Mouse (Mus musculus) intestine, embryonic 15.5 days (tissue): ENCODE measurements around the gene Tas2r144. TPM values are rescaled to one million over a fixed set of nuclear protein-coding genes. Genes with fewer than 3 reads are reported as not detected.

ENCODE experiments used
- ATAC-seq: fragments of 200-750 bp; cut with Nextera tagmentation; 2 replicates; pipeline ENCODE4 v1.8.0; 2017; ENCODE audit warnings: moderate TSS enrichment, moderate library complexity
- H3K27ac ChIP-seq: fragments of 300-500 bp; sonication (generic); 2 replicates; pipeline ENCODE4 v1.5.1; 2015; ENCODE audit warnings: mild to moderate bottlenecking, inconsistent platforms
- H3K27me3 ChIP-seq: fragments of 300-500 bp; sonication (generic); replicated peaks from 2 replicates; pipeline ENCODE4 v1.6.1; 2015; ENCODE audit warnings: inconsistent platforms
- H3K36me3 ChIP-seq: fragments of 300-500 bp; sonication (generic); 2 replicates; pipeline ENCODE4 v1.6.1; 2015; ENCODE audit warnings: inconsistent platforms
- H3K4me1 ChIP-seq: fragments of 300-500 bp; sonication (generic); replicated peaks from 2 replicates; pipeline ENCODE4 v1.6.1; 2015; ENCODE audit warnings: inconsistent platforms
- H3K4me2 ChIP-seq: fragments of 300-500 bp; sonication (generic); replicated peaks from 2 replicates; pipeline ENCODE4 v1.6.1; 2015; ENCODE audit warnings: mild to moderate bottlenecking, inconsistent platforms
- H3K4me3 ChIP-seq: fragments of 300-500 bp; sonication (generic); replicated peaks from 2 replicates; pipeline ENCODE4 v1.5.1; 2015; ENCODE audit warnings: inconsistent platforms
- H3K9ac ChIP-seq: fragments of 300-500 bp; sonication (generic); 2 replicates; pipeline ENCODE4 v1.6.1; 2015; ENCODE audit warnings: inconsistent platforms
- H3K9me3 ChIP-seq: fragments of 300-500 bp; sonication (generic); 2 replicates; pipeline ENCODE4 v1.6.1; 2016; ENCODE audit warnings: inconsistent platforms
- WGBS: fragments of 180-500 bp; shearing (Covaris S2); methylation state at CpG from one replicate; pipeline ENCODE4 v1.1.7; 2015; 5-methylcytosine and 5-hydroxymethylcytosine counted together
- polyA plus RNA-seq: library from polyadenylated mRNA; unstranded; fragments of >200 nt; fragmentation: Nextera tagmentation; extraction: Ambion mirVana; gene quantifications from 2 replicates; pipeline ENCODE4 v1.2.1, GENCODE M21; 2015

Gene Tas2r144
- polyA plus RNA-seq, result not detected in 2 replicates

GRCm38 (mm10) chr6:42215028-42215427, at the start of gene Tas2r144:
Gene Tas2r144 (plus strand): TSS chr6:42215328.
- Histone ChIP-seq H3K36me3 (no peaks in the 10 kb centered on the region), H3K27me3 (no peaks in the 10 kb centered on the region), H3K9me3 (no peaks in the 10 kb centered on the region), H3K4me3 (no peak within 1 kb of the TSS), H3K27ac (no peak within 1 kb of the TSS), H3K9ac (no peak within 1 kb of the TSS), H3K4me2 (no peak within 1 kb of the TSS), H3K4me1 (no peaks in the 10 kb centered on the region)
- ATAC-seq, result no peak
- 78% methylated on average over 2 of the region's 2 CpGs for WGBS

- no peak overlapping the region for H3K4me2 ChIP-seq
- 64% methylated on average over 1 of the region's 1 CpGs for WGBS
- no peak overlapping the region for H3K4me3 ChIP-seq
- ATAC-seq, result no peak
- no peaks in the 10 kb centered on the region for H3K4me1 ChIP-seq
- H3K27ac ChIP-seq, result no peak overlapping the region
- H3K27me3 ChIP-seq, result no peaks in the 10 kb centered on the region
- H3K9me3 ChIP-seq, result no peaks in the 10 kb centered on the region; the same call in 1 of the 2 replicates
- no peak overlapping the region for H3K9ac ChIP-seq
- no peaks in the 10 kb centered on the region for H3K36me3 ChIP-seq
Observed at GRCm38 (mm10) chr6:42182462-42182861, 32.7 kb upstream of the Tas2r144 start.

DNA sequence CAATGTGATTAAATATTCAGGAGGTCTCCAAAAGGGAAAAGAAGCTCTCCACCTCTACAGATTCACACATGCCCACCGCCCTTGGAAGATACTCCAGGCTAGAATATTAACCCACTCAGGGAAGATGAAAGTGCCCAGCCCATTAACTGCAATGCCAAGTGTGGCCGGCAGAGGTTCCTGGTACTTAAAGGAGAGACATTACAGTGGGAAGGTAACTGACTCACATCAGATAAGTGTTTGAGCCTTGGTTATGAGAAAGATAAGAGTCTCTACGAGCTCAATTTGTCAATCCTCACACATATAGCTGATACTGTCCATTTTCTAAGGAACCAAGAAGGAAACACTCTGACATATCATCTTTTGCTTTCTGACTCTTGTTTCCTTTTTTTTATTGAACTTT, 28.9 kb upstream of the Tas2r144 start:
- no peak overlapping the region for H3K4me2 ChIP-seq
- H3K36me3 ChIP-seq, result no peaks in the 10 kb centered on the region
- no peak overlapping the region for H3K27ac ChIP-seq
- H3K4me3 ChIP-seq, result no peak overlapping the region
- WGBS, result 53% methylated on average over 3 of the region's 3 CpGs
- no peaks in the 10 kb centered on the region for H3K27me3 ChIP-seq
- no peak for ATAC-seq
- H3K4me1 ChIP-seq, result no peaks in the 10 kb centered on the region
- H3K9ac ChIP-seq, result no peak overlapping the region
- H3K9me3 ChIP-seq, result no peaks in the 10 kb centered on the region; the same call in 1 of the 2 replicates

- no peaks in the 10 kb centered on the region for H3K9me3 ChIP-seq
- no peak overlapping the region for H3K27ac ChIP-seq
- no peak overlapping the region for H3K9ac ChIP-seq
- 28% methylated on average over 3 of the region's 3 CpGs for WGBS
- ATAC-seq, result no peak
- H3K27me3 ChIP-seq, result no peaks in the 10 kb centered on the region
- H3K4me2 ChIP-seq, result no peak overlapping the region
- H3K36me3 ChIP-seq, result no peaks in the 10 kb centered on the region
- H3K4me1 ChIP-seq, result no peaks in the 10 kb centered on the region
- no peak overlapping the region for H3K4me3 ChIP-seq
Observed at GRCm38 (mm10) chr6:42197710-42198109, 17.4 kb upstream of the Tas2r144 start.

DNA sequence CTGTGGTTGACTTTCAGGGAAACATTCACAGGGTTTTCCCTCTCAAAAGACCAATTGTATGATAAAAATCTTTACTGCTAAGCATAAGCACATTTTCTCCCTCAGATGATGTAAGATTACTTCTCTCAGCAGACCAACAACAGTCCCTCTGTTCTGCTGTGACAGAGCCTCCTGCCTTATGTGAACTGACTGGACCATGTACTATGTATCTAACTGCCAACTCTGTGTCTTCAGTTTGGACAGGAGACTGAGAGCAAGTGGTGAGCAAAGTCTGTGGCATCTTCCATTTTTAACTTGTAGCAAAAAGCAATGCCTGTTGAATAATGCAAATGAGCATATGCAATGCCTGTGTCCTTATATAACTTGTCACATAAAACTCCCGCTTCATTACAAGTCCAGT, 15.6 kb upstream of the Tas2r144 start:
- no peaks in the 10 kb centered on the region for H3K4me1 ChIP-seq
- H3K4me2 ChIP-seq, result no peak overlapping the region
- WGBS, result 75% methylated on average over 1 of the region's 1 CpGs
- no peak overlapping the region for H3K4me3 ChIP-seq
- no peak for ATAC-seq
- H3K36me3 ChIP-seq, result no peaks in the 10 kb centered on the region
- no peak overlapping the region for H3K27ac ChIP-seq
- H3K27me3 ChIP-seq, result no peaks in the 10 kb centered on the region
- H3K9me3 ChIP-seq, result no peaks in the 10 kb centered on the region
- H3K9ac ChIP-seq, result no peak overlapping the region

DNA sequence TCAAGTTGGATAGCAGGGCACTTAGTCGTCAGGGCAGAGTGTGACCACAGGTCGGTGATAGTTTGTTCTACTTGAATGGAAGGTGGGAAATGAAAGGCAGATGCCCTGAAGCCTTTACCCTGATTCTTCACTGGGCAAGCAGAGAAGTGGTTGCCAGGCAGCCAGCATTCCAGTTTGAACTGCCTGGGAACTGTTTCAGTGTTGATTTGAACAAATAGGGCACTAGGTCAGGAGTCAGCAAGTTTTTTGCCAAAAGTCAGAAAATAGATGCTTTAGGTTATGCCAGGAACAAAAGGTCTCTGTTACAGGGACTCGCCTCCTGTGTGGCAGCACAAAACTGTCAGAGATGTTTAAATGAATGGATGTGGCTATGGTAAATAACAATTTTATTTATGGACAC, 7.2 kb downstream of the Tas2r144 start:
- no peaks in the 10 kb centered on the region for H3K4me1 ChIP-seq
- WGBS, result 68% methylated on average over 3 of the region's 3 CpGs
- no peak overlapping the region for H3K4me2 ChIP-seq
- H3K9me3 ChIP-seq, result no peaks in the 10 kb centered on the region
- H3K27ac ChIP-seq, result no peak overlapping the region
- ATAC-seq, result no peak
- no peak overlapping the region for H3K4me3 ChIP-seq
- no peaks in the 10 kb centered on the region for H3K27me3 ChIP-seq
- H3K36me3 ChIP-seq, result no peaks in the 10 kb centered on the region
- H3K9ac ChIP-seq, result no peak overlapping the region

DNA sequence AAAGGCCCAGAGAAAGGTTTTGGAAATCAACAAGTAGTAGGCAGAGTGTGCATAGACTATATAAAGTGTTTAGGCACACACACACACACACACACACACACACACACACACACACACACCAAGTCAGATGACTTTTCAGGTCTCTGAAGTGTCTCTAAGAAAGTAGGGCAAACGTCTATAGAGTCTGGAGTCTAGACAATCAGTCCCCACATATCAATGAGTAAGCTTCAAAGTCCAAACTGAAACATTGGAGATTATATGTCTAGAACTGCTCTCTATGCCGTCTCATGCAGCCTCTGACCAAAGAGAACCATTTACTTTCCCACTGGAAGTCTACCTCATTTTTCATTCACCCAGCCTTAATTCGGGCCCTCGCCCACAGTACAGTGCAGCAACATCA, 9.9 kb downstream of the Tas2r144 start:
- Histone ChIP-seq H3K9me3 (no peaks in the 10 kb centered on the region), H3K9ac (no peak overlapping the region), H3K27me3 (no peaks in the 10 kb centered on the region), H3K27ac (no peak overlapping the region), H3K4me3 (no peak overlapping the region), H3K4me2 (no peak overlapping the region), H3K4me1 (no peaks in the 10 kb centered on the region), H3K36me3 (no peaks in the 10 kb centered on the region)
- ATAC-seq, result peak; percentile 49
- 69% methylated on average over 4 of the region's 4 CpGs for WGBS

GRCm38 (mm10) chr6:42227240-42228101, 12.3 kb downstream of the Tas2r144 start:
- H3K4me2 ChIP-seq, result no peak overlapping the region
- no peaks in the 10 kb centered on the region for H3K4me1 ChIP-seq
- no peaks in the 10 kb centered on the region for H3K27me3 ChIP-seq
- no peak overlapping the region for H3K27ac ChIP-seq
- no peak overlapping the region for H3K4me3 ChIP-seq
- peak; percentile 78 for ATAC-seq
- no peaks in the 10 kb centered on the region for H3K9me3 ChIP-seq
- 25% methylated on average over 17 of the region's 17 CpGs for WGBS
- no peak overlapping the region for H3K9ac ChIP-seq
- H3K36me3 ChIP-seq, result no peaks in the 10 kb centered on the region

- Histone ChIP-seq H3K9me3 (no peaks in the 10 kb centered on the region), H3K27me3 (no peaks in the 10 kb centered on the region), H3K27ac (no peak overlapping the region), H3K4me2 (no peak overlapping the region), H3K36me3 (no peaks in the 10 kb centered on the region), H3K9ac (no peak overlapping the region), H3K4me3 (no peak overlapping the region), H3K4me1 (no peaks in the 10 kb centered on the region)
- ATAC-seq, result peak; percentile 86
- 51% methylated on average over 4 of the region's 4 CpGs for WGBS
Observed at GRCm38 (mm10) chr6:42229610-42230009, 14.5 kb downstream of the Tas2r144 start.

- no peaks in the 10 kb centered on the region for H3K36me3 ChIP-seq
- no peak overlapping the region for H3K4me3 ChIP-seq
- no peak overlapping the region for H3K27ac ChIP-seq
- no peak overlapping the region for H3K9ac ChIP-seq
- 87% methylated on average over 3 of the region's 3 CpGs for WGBS
- no peaks in the 10 kb centered on the region for H3K27me3 ChIP-seq
- no peaks in the 10 kb centered on the region for H3K9me3 ChIP-seq
- no peaks in the 10 kb centered on the region for H3K4me1 ChIP-seq
- H3K4me2 ChIP-seq, result no peak overlapping the region
- no peak for ATAC-seq
Observed at GRCm38 (mm10) chr6:42231191-42231590, 16.1 kb downstream of the Tas2r144 start.

GRCm38 (mm10) chr6:42237276-42237805, 22.2 kb downstream of the Tas2r144 start:
- WGBS, result 48% methylated on average over 6 of the region's 6 CpGs
- no peak for ATAC-seq
- Histone ChIP-seq H3K36me3 (no peaks in the 10 kb centered on the region), H3K27ac (no peak overlapping the region), H3K9ac (no peak overlapping the region), H3K4me2 (no peak overlapping the region), H3K4me1 (no peaks in the 10 kb centered on the region), H3K9me3 (no peaks in the 10 kb centered on the region), H3K4me3 (no peak overlapping the region), H3K27me3 (no peaks in the 10 kb centered on the region)

DNA sequence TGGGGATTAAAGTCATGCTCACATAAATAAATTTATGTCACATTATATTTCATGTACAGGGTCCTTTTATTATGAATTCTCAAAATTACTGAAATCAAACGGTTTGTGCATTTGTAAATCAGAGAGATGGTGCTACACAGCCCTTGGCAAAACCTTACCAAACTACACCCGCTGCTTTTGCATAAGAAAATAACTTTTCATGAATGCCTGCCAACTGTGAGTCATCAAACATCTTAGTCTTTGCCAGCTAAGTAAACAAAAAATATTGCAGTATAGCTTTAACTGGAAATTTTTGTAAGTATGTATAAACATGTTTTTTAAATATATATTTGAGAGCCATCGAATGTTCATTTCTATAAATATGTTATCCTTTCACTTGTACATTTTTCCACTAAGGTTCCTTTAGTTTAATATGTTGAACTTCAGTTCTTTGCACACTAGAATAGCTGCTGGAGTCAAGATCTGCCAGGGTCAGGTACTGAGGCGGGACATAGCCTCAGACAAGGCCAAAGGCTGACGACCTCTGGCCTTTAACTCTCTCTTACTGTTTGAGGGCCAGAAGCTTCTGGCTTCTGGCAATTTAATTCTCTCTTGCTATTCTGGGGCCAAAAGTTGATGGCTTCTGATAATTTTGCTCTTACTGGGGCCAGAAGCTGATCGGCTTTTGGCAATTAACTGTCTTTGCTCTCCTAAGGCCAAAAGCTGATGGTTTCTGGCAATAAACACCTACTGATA, 26.4 kb downstream of the Tas2r144 start:
- Histone ChIP-seq H3K36me3 (no peaks in the 10 kb centered on the region), H3K27ac (no peak overlapping the region), H3K9me3 (no peaks in the 10 kb centered on the region), H3K4me3 (no peak overlapping the region), H3K4me2 (no peak overlapping the region), H3K27me3 (no peaks in the 10 kb centered on the region), H3K4me1 (peaks cover 6% of the 10 kb centered on the region; the same call in 1 of the 2 replicates), H3K9ac (no peak overlapping the region)
- no peak for ATAC-seq
- WGBS, result 66% methylated on average over 6 of the region's 6 CpGs
